Mouse (Mus musculus) midbrain, postnatal 0 days (tissue): Measurements from ENCODE around the gene Hsdl2. TPM values are rescaled to one million over a fixed set of nuclear protein-coding genes. Genes with fewer than 3 reads are reported as not detected.
A peak's percentile ranks its signal among the peaks of the same experiment; 100 is the strongest.
"Not testable (repeated sequence)": the region's sequence is repeated elsewhere in the genome, so short reads cannot be mapped to it uniquely, and the experiment has no call there.

Experiments used
- ATAC-seq: fragments of 200-750 bp; cut with Nextera tagmentation; 2 replicates; pipeline ENCODE4 v1.8.0; 2017; ENCODE audit warnings: moderate number of reproducible peaks, mild to moderate bottlenecking, moderate TSS enrichment, moderate library complexity; ENCODE audit not compliant: low FRiP score
- DNase-seq: peaks from one replicate; pipeline ENCODE4 v3.0.0-alpha.2; 2015; ENCODE audit warnings: low spot score
- H3K27ac ChIP-seq: fragments of 300-500 bp; sonication (generic); 2 replicates; pipeline ENCODE4 v1.5.1; 2014; ENCODE audit warnings: low read depth, mild to moderate bottlenecking, low read length, mixed read lengths
- H3K27me3 ChIP-seq: fragments of 300-500 bp; sonication (generic); 2 replicates; pipeline ENCODE4 v1.6.1; 2014; ENCODE audit warnings: low read length, control low read depth, mixed read lengths; ENCODE audit not compliant: insufficient read depth
- H3K36me3 ChIP-seq: fragments of 300-500 bp; sonication (generic); 2 replicates; pipeline ENCODE4 v1.6.1; 2014; ENCODE audit warnings: low read length, control low read depth, mixed read lengths; ENCODE audit not compliant: insufficient read depth
- H3K4me1 ChIP-seq: fragments of 300-500 bp; sonication (generic); 2 replicates; pipeline ENCODE4 v1.6.1; 2014; ENCODE audit warnings: mild to moderate bottlenecking, control low read depth, antibody characterized with exemption, low read length, mixed read lengths; ENCODE audit not compliant: insufficient read depth
- H3K4me2 ChIP-seq: fragments of 300-500 bp; sonication (generic); 2 replicates; pipeline ENCODE4 v1.6.1; 2014; ENCODE audit warnings: low read depth, mild to moderate bottlenecking, low read length, mixed read lengths; ENCODE audit not compliant: poor library complexity, severe bottlenecking
- H3K4me3 ChIP-seq: fragments of 300-500 bp; sonication (generic); 2 replicates; pipeline ENCODE4 v1.5.1; 2014; ENCODE audit warnings: low read depth, mild to moderate bottlenecking, low read length, moderate library complexity
- H3K9ac ChIP-seq: fragments of 300-500 bp; sonication (generic); replicated peaks from 2 replicates; pipeline ENCODE4 v1.6.1; 2014; ENCODE audit warnings: mild to moderate bottlenecking, low read length, moderate library complexity, mixed read lengths; ENCODE audit not compliant: poor library complexity, severe bottlenecking
- H3K9me3 ChIP-seq: fragments of 300-500 bp; sonication (generic); 2 replicates; pipeline ENCODE4 v1.6.1; 2016; ENCODE audit warnings: low read length, control low read depth
- CTCF ChIP-seq: IDR thresholded peaks from 2 replicates; pipeline ENCODE4 v1.5.1; 2016; ENCODE audit warnings: antibody characterized with exemption, mild to moderate bottlenecking
- WGBS: fragments of 180-500 bp; shearing (Covaris S2); extraction: QIAGEN DNeasy Blood & Tissue Kit; methylation state at CpG from one replicate; pipeline ENCODE4 v1.1.7; 2014; 5-methylcytosine and 5-hydroxymethylcytosine counted together
- polyA plus RNA-seq: library from polyadenylated mRNA; unstranded; fragments of >200 nt; fragmentation: Nextera tagmentation; extraction: Ambion mirVana; gene quantifications from 2 replicates; pipeline ENCODE4 v1.2.1, GENCODE M21; 2015
- total RNA-seq: library from RNA; depleted of rRNA; stranded (reverse); fragments of >200 nt; gene quantifications from 2 replicates; pipeline ENCODE4 v1.2.3, GENCODE M21; 2014

Hsdl2 gene
- total and polyA plus RNA-seq, 2 experiments from 2014 or later: 27.7 to 33.0 TPM

DNA sequence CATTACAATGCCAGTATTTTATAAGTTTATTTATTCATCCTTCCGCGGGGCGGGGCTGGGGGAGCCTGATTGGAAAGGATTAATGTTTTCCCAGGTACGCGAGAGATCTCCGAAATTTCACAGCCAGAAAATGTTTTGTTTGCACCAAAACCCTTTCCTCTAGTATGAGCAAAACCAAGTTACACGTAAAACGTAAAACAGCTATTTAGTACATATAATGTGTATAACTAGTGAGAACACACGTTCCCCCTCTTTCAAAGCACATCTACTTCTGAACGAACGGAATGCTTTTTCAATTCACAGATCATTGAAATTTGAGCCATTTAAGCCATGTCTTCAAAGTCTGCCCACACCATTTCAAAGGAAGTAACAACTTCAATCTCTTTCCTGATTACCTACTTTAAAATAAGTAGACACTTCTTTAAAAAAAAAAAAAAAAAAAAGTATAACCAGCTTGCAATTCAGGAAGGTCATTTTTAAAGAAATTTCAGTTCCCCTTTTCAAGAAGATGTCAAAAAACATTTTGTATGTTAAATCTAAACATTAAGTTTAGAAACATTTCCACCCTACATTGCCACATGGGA lies 31.3 kb upstream of the Hsdl2 start:
- no peaks in the 10 kb centered on the region for H3K9me3 ChIP-seq
- peak overlapping the region; percentile 86; the same call in 1 of the 2 replicates for H3K9ac ChIP-seq
- H3K4me3 ChIP-seq: peak overlapping the region; percentile 81
- H3K4me1 ChIP-seq: peaks cover 6% of the 10 kb centered on the region; the same call in 1 of the 2 replicates
- DNase-seq: no peak
- no peak for TF ChIP-seq CTCF
- no peaks in the 10 kb centered on the region for H3K27me3 ChIP-seq
- peak overlapping the region; percentile 92 for H3K4me2 ChIP-seq
- ATAC-seq: no peak
- no peak overlapping the region for H3K27ac ChIP-seq
- WGBS: 14% methylated on average over 11 of the region's 11 CpGs
- no peaks in the 10 kb centered on the region for H3K36me3 ChIP-seq

DNA sequence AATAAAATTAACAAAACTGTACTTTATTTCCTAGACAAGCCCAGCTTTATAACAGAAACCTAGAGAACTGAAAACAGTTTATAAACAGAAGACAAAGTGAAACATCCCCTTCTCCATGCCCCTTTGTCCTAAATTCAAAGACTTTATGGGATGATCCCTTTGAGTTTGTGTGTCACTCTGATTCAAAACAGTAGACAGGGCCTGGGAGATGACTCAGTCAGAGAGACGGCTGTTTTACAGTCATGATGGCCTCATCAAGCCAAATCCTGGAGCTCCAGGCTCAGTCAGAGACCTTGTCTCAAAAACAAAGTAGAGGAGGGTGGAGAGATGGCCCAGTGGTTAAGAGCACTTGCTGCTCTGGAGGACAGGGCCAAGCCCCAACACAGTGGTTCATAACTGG lies 29.5 kb upstream of the Hsdl2 start:
- Histone ChIP-seq H3K4me1 (peaks cover 6% of the 10 kb centered on the region; the same call in 1 of the 2 replicates), H3K27me3 (no peaks in the 10 kb centered on the region), H3K9me3 (no peaks in the 10 kb centered on the region), H3K27ac (no peak overlapping the region), H3K36me3 (no peaks in the 10 kb centered on the region), H3K9ac (no peak overlapping the region), H3K4me3 (no peak overlapping the region), H3K4me2 (no peak overlapping the region)
- TF ChIP-seq CTCF: no peak
- DNase-seq (no peak), ATAC-seq (no peak)
- 79% methylated on average over 1 of the region's 1 CpGs for WGBS

DNA sequence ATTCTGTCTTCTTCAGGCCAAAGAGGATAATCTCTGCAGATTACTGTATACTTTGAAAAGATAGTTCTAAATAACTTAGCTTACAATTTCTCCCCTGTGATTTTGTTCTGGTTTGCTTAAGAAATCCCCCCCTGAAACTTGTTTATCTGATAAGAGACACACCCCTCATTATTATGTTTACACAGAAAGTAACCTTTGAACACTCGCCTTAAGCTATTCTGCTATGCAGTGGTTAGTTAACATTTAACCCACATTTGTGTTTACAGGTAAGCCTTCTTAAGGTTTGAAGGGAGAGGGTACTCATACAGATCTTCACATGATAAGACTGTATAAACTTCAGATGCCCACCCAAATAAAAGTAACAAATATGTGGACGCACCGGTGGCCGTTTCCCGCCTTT lies 28.5 kb upstream of the Hsdl2 start:
- Histone ChIP-seq H3K9ac (no peak overlapping the region), H3K4me1 (no peaks in the 10 kb centered on the region), H3K27ac (no peak overlapping the region), H3K9me3 (no peaks in the 10 kb centered on the region), H3K4me3 (no peak overlapping the region), H3K36me3 (no peaks in the 10 kb centered on the region), H3K27me3 (no peaks in the 10 kb centered on the region), H3K4me2 (no peak overlapping the region)
- DNase-seq: no peak
- 94% methylated on average over 5 of the region's 5 CpGs for WGBS
- no peak for TF ChIP-seq CTCF
- no peak for ATAC-seq

DNA sequence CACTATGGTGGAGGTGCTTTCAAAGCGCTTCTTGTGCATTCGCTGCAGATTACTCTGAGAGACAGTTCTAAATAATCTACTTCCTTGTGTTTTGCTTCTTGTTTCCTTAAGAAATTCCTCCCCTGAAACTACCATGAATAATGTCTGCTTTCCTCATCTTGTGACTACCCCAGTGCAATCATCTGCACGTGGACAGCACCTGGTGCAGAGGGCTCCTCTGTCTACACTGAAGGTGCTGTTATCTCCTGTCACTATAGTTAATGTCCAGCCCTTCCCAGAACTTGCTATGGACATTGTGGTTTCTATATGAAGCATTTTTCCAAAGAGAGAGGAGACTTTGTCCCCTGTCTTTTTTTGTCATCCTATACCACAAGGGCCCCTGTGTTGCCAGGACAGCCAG lies 27.8 kb upstream of the Hsdl2 start:
- Histone ChIP-seq H3K4me1 (no peaks in the 10 kb centered on the region), H3K4me2 (no peak overlapping the region), H3K4me3 (no peak overlapping the region), H3K9ac (no peak overlapping the region), H3K27me3 (no peaks in the 10 kb centered on the region), H3K36me3 (no peaks in the 10 kb centered on the region), H3K27ac (no peak overlapping the region), H3K9me3 (no peaks in the 10 kb centered on the region)
- WGBS: 81% methylated on average over 3 of the region's 3 CpGs
- DNase-seq (no peak), ATAC-seq (no peak)
- TF ChIP-seq CTCF: no peak

DNA sequence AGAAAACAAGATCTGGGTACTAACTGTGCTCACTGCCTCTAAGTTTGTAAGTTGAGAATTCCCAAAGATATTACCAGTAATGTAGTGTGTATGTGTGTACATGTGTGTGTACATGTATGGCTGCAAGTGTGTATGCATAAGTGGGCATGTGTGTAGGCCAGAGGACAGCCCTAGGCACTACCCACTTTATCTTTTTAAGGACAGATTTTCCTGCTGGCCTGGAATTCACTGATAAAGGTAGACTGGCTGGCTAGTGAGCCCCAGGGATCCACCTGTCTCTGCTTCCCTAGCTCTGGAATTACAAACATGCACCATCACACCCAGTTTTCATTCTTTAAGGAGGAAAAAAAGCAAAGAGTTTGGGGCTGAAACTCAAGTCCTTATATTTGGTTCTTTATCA lies 26.2 kb upstream of the Hsdl2 start:
- H3K27me3 ChIP-seq: no peaks in the 10 kb centered on the region
- H3K4me1 ChIP-seq: no peaks in the 10 kb centered on the region
- H3K4me2 ChIP-seq: no peak overlapping the region
- TF ChIP-seq CTCF: no peak
- DNase-seq (no peak), ATAC-seq (no peak)
- no peak overlapping the region for H3K27ac ChIP-seq
- H3K4me3 ChIP-seq: no peak overlapping the region
- no peak overlapping the region for H3K9ac ChIP-seq
- H3K9me3 ChIP-seq: no peaks in the 10 kb centered on the region
- H3K36me3 ChIP-seq: no peaks in the 10 kb centered on the region

DNA sequence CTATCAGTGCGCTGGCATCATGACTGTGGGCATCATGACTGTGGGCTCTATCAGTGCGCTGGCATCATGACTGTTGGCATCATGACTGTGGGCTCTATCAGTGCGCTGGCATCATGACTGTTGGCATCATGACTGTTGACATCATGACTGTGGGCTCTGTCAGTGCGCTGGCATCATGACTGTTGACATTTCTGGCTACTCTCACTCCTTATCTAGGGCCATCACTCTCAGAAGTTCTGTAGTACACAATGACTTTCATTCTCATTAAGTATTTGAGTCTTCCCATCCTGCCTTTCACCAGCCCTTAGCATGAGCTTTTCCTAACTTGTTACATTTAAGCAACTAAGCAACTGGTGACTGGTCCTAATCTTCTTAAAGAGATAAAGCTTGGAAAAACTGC lies 24.0 kb upstream of the Hsdl2 start:
- not testable (repeated sequence) for H3K4me1 ChIP-seq, H3K36me3 ChIP-seq, H3K9ac ChIP-seq, H3K4me2 ChIP-seq, H3K27me3 ChIP-seq, H3K4me3 ChIP-seq, DNase-seq, H3K27ac ChIP-seq, H3K9me3 ChIP-seq, ATAC-seq
- 92% methylated on average over 4 of the region's 4 CpGs for WGBS
